Mouse (Mus musculus) retina, postnatal 1 day (tissue): ENCODE measurements around the gene Mlip.
"Not testable (repeated sequence)": the region's sequence is repeated elsewhere in the genome, so short reads cannot be mapped to it uniquely, and the experiment has no call there.

ENCODE experiments used
- DNase-seq: peaks from one replicate; pipeline ENCODE4 v3.0.0-alpha.2; 2012

The Mlip gene

GRCm38 (mm10) chr9:77175870-77176269, 176.9 kb downstream of the Mlip start:
- DNase-seq = no peak

GRCm38 (mm10) chr9:77172044-77172443, 180.7 kb downstream of the Mlip start:
- DNase-seq = no peak

- DNase-seq = no peak
Measured at GRCm38 (mm10) chr9:77165877-77166276, 186.9 kb downstream of the Mlip start.

- no peak for DNase-seq
Measured at GRCm38 (mm10) chr9:77161764-77162163, 191.0 kb downstream of the Mlip start.

GRCm38 (mm10) chr9:77160277-77160926, 192.4 kb downstream of the Mlip start:
- no peak for DNase-seq

- DNase-seq = no peak
Measured at GRCm38 (mm10) chr9:77148518-77149257, 204.1 kb downstream of the Mlip start.

- DNase-seq = no peak
Measured at GRCm38 (mm10) chr9:77119735-77120134, 233.0 kb downstream of the Mlip start.

GRCm38 (mm10) chr9:77096886-77097285, 255.9 kb downstream of the Mlip start:
- DNase-seq = no peak

GRCm38 (mm10) chr9:77083221-77083620, 269.5 kb downstream of the Mlip start:
- DNase-seq = not testable (repeated sequence)

GRCm38 (mm10) chr9:77071676-77072075, 281.1 kb downstream of the Mlip start:
- no peak for DNase-seq

- DNase-seq = no peak
Measured at GRCm38 (mm10) chr9:77056611-77057010, 296.2 kb downstream of the Mlip start.

GRCm38 (mm10) chr9:77054426-77055193, 298.2 kb downstream of the Mlip start:
- no peak for DNase-seq
